Mouse (Mus musculus): Measurements from ENCODE around the gene Pold2. TPM values are rescaled to one million over a fixed set of nuclear protein-coding genes. Genes with fewer than 3 reads are reported as not detected.

The Pold2 gene
- total RNA-seq, 1 experiment, result 103 TPM

DNA sequence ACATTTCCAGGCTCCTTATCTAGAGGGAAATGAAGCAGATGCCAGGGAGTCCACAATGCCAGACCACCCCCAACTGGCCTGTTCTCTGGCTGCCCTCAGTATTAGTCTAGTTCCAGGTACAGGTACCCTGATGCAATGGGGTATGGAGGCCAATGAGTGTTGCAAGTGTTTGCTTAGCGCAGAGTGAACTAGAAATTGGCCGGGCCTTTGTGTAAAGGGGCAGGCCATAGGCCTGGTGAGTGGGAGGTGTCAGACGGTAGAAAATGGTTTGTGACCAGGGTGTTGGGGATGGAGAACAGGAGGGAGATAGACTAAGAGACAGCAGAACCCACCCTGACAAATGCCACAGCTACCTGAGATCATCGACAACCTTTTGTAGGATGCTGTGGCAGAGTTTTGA lies 41.5 kb upstream of the Pold2 start:
- Histone ChIP-seq H3K9me3 (ENCODE audit: control insufficient read depth, insufficient read depth, low read depth, low read length) (no peaks in the 10 kb centered on the region), H3K4me3 (ENCODE audit: insufficient read depth in 1 of 2, low read depth in 1 of 2, low read length in 2 of 2, poor library complexity in 1 of 2, severe bottlenecking in 1 of 2) (no peak overlapping the region), H3K36me3 (ENCODE audit: control insufficient read depth, insufficient read depth, low read length, poor library complexity, severe bottlenecking) (no peaks in the 10 kb centered on the region), H3K27ac (ENCODE audit: insufficient read depth, low read depth, low read length, poor library complexity, severe bottlenecking) (no peak overlapping the region), H3K4me1 (ENCODE audit: control insufficient read depth in 2 of 2, insufficient read depth in 2 of 2, low read length in 2 of 2, poor library complexity in 1 of 2) (peaks cover 2 to 4% of the 10 kb centered on the region in 2 experiments; a peak in 2 of 4 replicates), H3K9ac (ENCODE audit: insufficient read depth, low read depth, low read length, poor library complexity, severe bottlenecking) (no peak overlapping the region)
- TF ChIP-seq MAFK (IDR thresholded peaks at IDR 0.05; ENCODE audit: insufficient read depth, low read depth, low read length) (no peak), HCFC1 (IDR thresholded peaks at IDR 0.05; ENCODE audit: borderline replicate concordance, insufficient read depth, low read length) (no peak), ZC3H11A (IDR thresholded peaks at IDR 0.05; ENCODE audit: borderline replicate concordance, low read depth, low read length) (no peak)
- no peak for DNase-seq (ENCODE audit: low read depth, low spot score)
- in situ Hi-C loops (cut with MboI; ENCODE audit: low sequenced_read_pairs in 2 of 2, unreplicated experiment in 2 of 2), result no loop called here

DNA sequence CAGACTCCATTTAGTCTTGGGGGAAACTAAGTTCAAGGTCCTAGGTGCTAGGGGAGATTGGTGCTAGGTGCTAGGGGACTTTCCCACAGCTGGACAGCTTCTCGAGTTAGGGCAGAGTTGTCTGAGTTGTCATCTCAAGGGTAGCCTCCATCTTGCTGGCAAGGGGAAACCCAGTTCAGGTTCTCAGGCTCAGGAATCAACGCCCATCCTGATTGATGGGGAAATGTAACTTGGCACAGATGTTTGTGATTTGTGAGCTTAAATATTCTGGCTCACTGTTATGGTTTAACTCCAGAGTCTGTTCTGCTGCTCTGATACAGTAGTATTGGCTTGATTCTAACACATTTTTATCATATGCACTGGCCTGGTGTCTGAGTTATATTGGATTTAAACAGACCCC lies 40.0 kb upstream of the Pold2 start:
- TF ChIP-seq CHD2 (IDR thresholded peaks at IDR 0.05; ENCODE audit: low read depth, low read length) (no peak), HCFC1 (IDR thresholded peaks at IDR 0.05; ENCODE audit: borderline replicate concordance, insufficient read depth, low read length) (no peak), MAFK (IDR thresholded peaks at IDR 0.05; ENCODE audit: insufficient read depth, low read depth, low read length) (no peak), ZNF384 (IDR thresholded peaks at IDR 0.05; ENCODE audit: low read depth, low read length) (no peak), ZC3H11A (IDR thresholded peaks at IDR 0.05; ENCODE audit: borderline replicate concordance, low read depth, low read length) (no peak)
- H3K36me3 ChIP-seq (ENCODE audit: control insufficient read depth, insufficient read depth, low read length, poor library complexity, severe bottlenecking), result no peaks in the 10 kb centered on the region
- in situ Hi-C loops (cut with MboI; ENCODE audit: low sequenced_read_pairs in 2 of 2, unreplicated experiment in 2 of 2), result no loop called here
- H3K9me3 ChIP-seq (ENCODE audit: control insufficient read depth, insufficient read depth, low read depth, low read length), result no peaks in the 10 kb centered on the region
- no peak overlapping the region for H3K4me3 ChIP-seq (ENCODE audit: insufficient read depth in 1 of 2, low read depth in 1 of 2, low read length in 2 of 2, poor library complexity in 1 of 2, severe bottlenecking in 1 of 2)
- DNase-seq (ENCODE audit: low read depth, low spot score), result no peak
- H3K9ac ChIP-seq (ENCODE audit: insufficient read depth, low read depth, low read length, poor library complexity, severe bottlenecking), result no peak overlapping the region
- H3K27ac ChIP-seq (ENCODE audit: insufficient read depth, low read depth, low read length, poor library complexity, severe bottlenecking), result no peak overlapping the region
- peaks cover 0 to 4% of the 10 kb centered on the region in 2 experiments; a peak in 2 of 4 replicates for H3K4me1 ChIP-seq (ENCODE audit: control insufficient read depth in 2 of 2, insufficient read depth in 2 of 2, low read length in 2 of 2, poor library complexity in 1 of 2)

- Histone ChIP-seq H3K36me3 (ENCODE audit: control insufficient read depth, insufficient read depth, low read length, poor library complexity, severe bottlenecking) (no peaks in the 10 kb centered on the region), H3K4me3 (ENCODE audit: insufficient read depth in 1 of 2, low read depth in 1 of 2, low read length in 2 of 2, poor library complexity in 1 of 2, severe bottlenecking in 1 of 2) (no peak overlapping the region), H3K9me3 (ENCODE audit: control insufficient read depth, insufficient read depth, low read depth, low read length) (no peaks in the 10 kb centered on the region), H3K9ac (ENCODE audit: insufficient read depth, low read depth, low read length, poor library complexity, severe bottlenecking) (no peak overlapping the region), H3K27ac (ENCODE audit: insufficient read depth, low read depth, low read length, poor library complexity, severe bottlenecking) (no peak overlapping the region), H3K4me1 (ENCODE audit: control insufficient read depth in 2 of 2, insufficient read depth in 2 of 2, low read length in 2 of 2, poor library complexity in 1 of 2) (peaks cover 0 to 4% of the 10 kb centered on the region in 2 experiments; a peak in 2 of 4 replicates)
- TF ChIP-seq CHD2 (IDR thresholded peaks at IDR 0.05; ENCODE audit: low read depth, low read length) (no peak), ZNF384 (IDR thresholded peaks at IDR 0.05; ENCODE audit: low read depth, low read length) (no peak), HCFC1 (IDR thresholded peaks at IDR 0.05; ENCODE audit: borderline replicate concordance, insufficient read depth, low read length) (no peak), ZC3H11A (IDR thresholded peaks at IDR 0.05; ENCODE audit: borderline replicate concordance, low read depth, low read length) (no peak), MAFK (IDR thresholded peaks at IDR 0.05; ENCODE audit: insufficient read depth, low read depth, low read length) (no peak)
- DNase-seq (ENCODE audit: low read depth, low spot score), result no peak
- in situ Hi-C loops (cut with MboI; ENCODE audit: low sequenced_read_pairs in 2 of 2, unreplicated experiment in 2 of 2), result no loop called here
These were observed 38.1 kb upstream of the Pold2 start for GRCm38 (mm10) chr11:5916178-5916548.

DNA sequence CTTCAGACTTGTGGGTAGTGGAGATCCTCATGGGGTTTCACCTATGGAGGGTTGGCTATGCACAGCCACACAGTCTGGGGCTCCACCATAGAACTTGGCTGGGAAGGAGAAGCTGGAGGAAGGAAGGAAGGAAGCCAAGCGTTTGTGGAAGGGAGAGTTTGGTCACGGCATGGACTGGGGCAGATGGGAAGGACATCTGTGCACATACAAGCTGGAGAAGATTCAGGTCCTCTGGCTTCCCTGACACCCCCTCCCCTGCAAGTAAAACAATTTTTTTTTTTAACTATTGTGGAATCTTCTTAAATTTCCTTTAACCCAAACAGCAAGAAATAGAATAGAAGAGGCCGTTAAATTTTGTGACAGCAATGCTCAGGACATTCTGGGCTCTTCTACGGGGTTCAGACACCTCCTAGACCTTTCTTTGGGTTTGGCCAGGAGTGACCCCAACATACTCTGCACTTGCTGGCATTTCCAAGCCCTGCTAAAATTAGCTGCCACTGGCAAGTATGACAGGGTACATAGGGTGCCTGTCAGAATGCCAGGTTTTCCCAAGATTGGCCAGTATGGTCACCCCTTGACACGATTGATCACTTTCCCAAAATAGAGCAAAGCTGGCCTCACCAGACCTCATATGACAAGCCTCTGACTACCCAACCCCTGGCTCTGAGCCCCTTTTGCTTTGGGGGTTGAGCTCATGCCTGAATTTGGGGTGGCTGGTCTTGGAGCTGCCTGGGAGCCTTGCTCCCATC lies 37.5 kb upstream of the Pold2 start:
- Histone ChIP-seq H3K4me3 (ENCODE audit: insufficient read depth in 1 of 2, low read depth in 1 of 2, low read length in 2 of 2, poor library complexity in 1 of 2, severe bottlenecking in 1 of 2) (no peak overlapping the region), H3K4me1 (ENCODE audit: control insufficient read depth in 2 of 2, insufficient read depth in 2 of 2, low read length in 2 of 2, poor library complexity in 1 of 2) (peaks cover 0 to 4% of the 10 kb centered on the region in 2 experiments; a peak in 2 of 4 replicates), H3K27ac (ENCODE audit: insufficient read depth, low read depth, low read length, poor library complexity, severe bottlenecking) (no peak overlapping the region), H3K9ac (ENCODE audit: insufficient read depth, low read depth, low read length, poor library complexity, severe bottlenecking) (no peak overlapping the region), H3K9me3 (ENCODE audit: control insufficient read depth, insufficient read depth, low read depth, low read length) (no peaks in the 10 kb centered on the region), H3K36me3 (ENCODE audit: control insufficient read depth, insufficient read depth, low read length, poor library complexity, severe bottlenecking) (no peaks in the 10 kb centered on the region)
- in situ Hi-C loops (cut with MboI; ENCODE audit: low sequenced_read_pairs in 2 of 2, unreplicated experiment in 2 of 2), result no loop called here
- TF ChIP-seq MAFK (IDR thresholded peaks at IDR 0.05; ENCODE audit: insufficient read depth, low read depth, low read length) (no peak), ZNF384 (IDR thresholded peaks at IDR 0.05; ENCODE audit: low read depth, low read length) (no peak), ZC3H11A (IDR thresholded peaks at IDR 0.05; ENCODE audit: borderline replicate concordance, low read depth, low read length) (no peak)
- DNase-seq (ENCODE audit: low read depth, low spot score), result no peak
